Mouse (Mus musculus): ENCODE measurements around the gene Gfral.

Gene Gfral

DNA sequence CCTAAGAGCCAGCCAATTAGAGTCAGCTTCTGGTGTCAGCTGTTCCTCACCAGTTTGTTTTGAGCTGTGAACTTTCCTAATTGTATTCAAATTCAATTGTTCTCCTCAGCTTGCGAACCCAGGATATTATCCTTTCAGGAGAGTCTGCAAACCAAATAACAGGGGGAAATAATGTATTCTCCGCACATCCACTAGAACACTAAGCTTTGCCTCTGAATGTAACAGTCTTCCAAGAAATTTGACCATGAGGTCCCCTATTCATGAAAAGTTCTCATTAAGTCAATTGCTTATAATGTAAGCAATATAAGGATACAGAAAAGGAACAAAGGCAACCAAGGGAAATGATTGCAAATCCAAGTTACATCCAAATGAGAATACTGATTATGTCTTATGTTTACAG lies at the start of gene Gfral:
Gene Gfral (minus strand): TSS at position 101 of the 400 bp plus-strand sequence.
- no peak for DNase-seq (ENCODE audit: low spot score)

DNA sequence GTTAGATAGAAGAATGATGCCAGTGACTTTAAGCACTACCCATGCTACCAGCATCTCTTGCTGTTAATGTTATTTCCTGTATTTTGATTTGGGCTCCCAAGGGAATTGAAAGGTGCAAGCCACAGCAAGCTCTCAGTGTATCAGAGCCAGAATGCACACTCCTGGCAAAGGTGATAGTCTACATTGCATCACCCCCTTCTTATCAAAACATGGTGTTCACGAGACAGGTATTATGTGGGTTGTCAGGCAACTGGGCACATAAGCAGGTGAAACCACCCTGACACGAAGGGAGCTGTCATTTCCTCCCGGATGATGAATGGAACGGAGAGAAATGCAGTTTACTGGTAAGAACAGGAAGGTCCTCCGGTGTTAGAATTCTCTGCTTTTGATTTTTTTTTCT lies 44.3 kb upstream of the Gfral start:
- DNase-seq (ENCODE audit: low spot score): no peak

- no peak for DNase-seq (ENCODE audit: low spot score)
Measured at GRCm38 (mm10) chr9:76252544-76252943, 39.1 kb upstream of the Gfral start.

DNA sequence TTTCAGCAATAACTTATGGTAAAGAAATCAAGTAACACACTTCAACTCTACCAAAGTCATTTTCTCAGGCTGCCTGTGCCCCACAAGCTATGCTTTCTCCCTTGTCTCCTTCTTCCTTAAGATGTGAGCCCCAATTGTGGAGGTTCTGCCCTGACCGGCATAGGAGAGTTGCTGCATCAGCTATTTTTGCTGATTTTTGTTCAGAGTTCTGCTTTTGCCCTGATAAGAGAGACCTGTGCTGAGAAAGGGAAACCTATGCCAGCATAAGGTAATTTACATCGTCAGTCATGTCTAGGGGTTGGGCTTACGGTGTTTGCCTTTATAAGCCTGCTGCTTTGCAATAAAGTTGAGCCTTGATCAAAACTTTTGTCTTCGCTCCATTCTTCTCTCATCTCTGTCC lies 38.7 kb upstream of the Gfral start:
- no peak for DNase-seq (ENCODE audit: low spot score)

DNA sequence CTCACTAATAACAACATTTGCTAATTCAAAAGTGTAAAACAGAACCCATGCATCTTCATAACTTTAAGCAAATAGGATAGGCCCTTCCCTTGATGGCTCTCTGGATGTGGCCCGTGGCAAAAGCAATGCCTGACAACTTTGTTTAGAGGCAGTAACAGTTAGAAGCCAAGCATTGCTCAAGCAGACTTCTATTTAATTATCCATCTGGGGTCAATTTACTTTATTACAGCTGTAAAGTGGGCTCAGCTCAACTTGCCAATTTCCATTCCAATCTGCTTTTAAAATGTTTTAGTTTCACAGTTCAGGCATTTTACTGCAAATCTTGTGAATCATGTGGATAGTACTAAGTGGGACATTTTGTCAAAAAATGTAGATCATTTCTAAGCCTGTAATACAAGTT lies 28.9 kb upstream of the Gfral start:
- no peak for DNase-seq (ENCODE audit: low spot score)

DNA sequence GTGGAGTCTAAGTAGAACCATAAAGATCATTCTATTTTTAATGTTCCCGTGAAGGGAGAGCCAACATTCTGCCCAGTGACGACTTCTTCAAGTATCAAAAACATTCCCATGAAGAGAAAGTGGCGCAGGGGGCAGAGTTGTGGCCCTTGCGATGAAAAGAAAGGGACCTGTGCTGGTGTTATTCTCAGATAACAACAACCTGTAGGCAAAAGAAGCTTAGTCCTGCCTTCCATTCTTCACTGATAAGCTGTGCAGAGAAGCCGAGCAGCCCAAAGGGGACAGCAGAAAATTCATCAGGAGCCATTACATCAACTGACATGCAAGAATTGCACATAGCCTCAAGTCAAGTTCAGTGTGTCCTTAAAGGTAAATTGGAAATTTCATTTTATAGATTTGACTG lies 24.5 kb upstream of the Gfral start:
- DNase-seq (ENCODE audit: low spot score): no peak

DNA sequence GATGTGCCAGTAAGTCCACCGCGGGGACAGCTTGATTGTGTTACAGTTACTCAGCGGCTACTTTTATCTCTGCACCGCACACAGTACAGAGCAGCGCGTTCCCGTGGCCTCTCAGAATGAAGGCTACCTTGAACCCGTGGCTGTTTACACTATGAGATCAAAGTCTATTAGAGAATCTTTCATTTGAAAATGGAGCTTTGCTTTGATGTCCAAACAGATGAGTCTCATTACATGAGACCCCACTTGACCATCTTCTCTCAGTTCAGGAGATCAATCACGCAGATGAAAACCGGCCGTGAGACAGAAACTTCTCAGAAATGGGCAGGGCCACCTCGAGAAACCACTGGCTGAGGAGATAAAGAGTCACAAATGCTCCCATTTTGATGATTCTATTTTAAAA lies 23.8 kb upstream of the Gfral start:
- DNase-seq (ENCODE audit: low spot score): no peak

DNA sequence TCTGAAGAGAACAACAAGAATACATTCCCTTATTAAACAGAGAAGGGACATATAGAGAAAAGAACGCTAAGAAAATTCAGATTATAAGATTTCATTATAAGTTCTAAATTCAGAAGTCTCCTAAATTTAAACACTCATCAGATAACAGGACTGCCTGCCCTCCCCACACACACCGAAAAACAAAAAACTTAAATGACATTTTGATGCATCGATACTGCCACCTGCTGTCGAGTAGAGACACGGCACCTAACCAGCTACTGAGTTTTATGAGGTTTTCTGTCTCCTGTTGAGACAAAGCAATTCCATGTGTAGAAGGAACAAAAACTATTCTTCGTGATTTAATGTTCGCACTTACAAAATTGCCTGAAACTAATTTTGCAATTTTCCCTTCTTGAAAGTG lies 23.2 kb upstream of the Gfral start:
- peak; percentile 37 for DNase-seq (ENCODE audit: low spot score)

- no peak for DNase-seq (ENCODE audit: low spot score)
Measured at GRCm38 (mm10) chr9:76235945-76236503, 22.6 kb upstream of the Gfral start.

- DNase-seq (ENCODE audit: low spot score): no peak
Measured at GRCm38 (mm10) chr9:76234899-76235298, 21.4 kb upstream of the Gfral start.

- DNase-seq (ENCODE audit: low spot score): peak; percentile 42
Measured at GRCm38 (mm10) chr9:76230400-76230799, 16.9 kb upstream of the Gfral start.

DNA sequence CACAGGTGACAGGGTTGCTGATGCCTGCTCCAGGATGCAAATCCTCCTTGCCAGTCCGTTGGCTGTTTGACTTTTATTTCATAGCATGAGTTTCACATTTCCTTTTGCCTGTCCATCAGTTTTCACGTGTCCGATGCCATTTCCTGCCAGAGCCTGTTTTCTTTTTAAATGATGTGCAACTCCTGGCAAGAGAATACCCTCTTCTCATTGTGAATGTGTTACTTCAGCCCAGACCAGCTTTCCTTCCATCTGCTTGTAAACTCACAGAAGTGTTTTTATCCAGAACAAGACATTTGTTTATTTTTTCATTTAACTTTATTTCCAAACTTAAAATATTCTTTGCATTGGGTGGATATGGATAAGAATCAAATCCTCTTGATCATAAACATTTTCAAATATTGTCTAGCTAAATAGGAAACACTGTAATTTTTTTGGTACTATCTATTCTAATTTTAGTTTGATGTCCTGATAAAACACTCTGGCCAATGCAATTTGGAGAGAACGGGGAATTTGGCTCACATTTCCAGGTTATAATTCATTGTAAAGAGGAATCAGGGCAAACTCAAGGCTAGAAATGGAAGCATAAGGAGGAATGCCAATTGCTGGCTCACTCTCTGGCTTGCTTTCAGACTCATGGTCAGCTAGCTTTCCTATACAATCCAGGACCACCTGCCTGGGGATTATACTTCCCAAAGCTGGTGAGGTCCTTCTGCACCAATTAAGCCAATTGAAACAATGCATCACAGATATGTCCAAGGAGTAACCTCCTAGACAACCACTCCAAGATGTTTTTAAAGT lies 3.9 kb upstream of the Gfral start:
- no peak for DNase-seq (ENCODE audit: low spot score)

DNA sequence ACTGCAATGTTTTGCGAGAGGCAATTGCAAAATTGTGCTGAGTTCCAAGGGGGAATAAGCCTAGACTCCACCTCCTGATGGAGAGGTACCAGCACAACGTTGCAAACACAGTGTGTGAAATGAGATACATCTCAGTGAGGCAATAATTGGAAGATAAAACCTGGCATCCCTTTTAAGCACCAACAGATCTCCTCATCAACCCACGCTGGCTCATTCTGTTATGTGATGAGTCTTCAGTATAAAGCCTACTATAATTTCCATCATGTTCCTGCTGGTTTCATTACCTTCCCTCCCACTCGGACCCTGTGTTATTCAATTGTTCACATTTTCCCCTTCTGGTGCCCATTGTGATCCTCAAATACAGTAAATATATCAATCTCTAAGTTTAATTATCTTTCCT lies 1.2 kb upstream of the Gfral start:
- no peak for DNase-seq (ENCODE audit: low spot score)

- DNase-seq (ENCODE audit: low spot score): no peak
Measured at GRCm38 (mm10) chr9:76196917-76197316, 16.5 kb downstream of the Gfral start.

- DNase-seq (ENCODE audit: low spot score): no peak
Measured at GRCm38 (mm10) chr9:76179221-76179620, 34.2 kb downstream of the Gfral start.

DNA sequence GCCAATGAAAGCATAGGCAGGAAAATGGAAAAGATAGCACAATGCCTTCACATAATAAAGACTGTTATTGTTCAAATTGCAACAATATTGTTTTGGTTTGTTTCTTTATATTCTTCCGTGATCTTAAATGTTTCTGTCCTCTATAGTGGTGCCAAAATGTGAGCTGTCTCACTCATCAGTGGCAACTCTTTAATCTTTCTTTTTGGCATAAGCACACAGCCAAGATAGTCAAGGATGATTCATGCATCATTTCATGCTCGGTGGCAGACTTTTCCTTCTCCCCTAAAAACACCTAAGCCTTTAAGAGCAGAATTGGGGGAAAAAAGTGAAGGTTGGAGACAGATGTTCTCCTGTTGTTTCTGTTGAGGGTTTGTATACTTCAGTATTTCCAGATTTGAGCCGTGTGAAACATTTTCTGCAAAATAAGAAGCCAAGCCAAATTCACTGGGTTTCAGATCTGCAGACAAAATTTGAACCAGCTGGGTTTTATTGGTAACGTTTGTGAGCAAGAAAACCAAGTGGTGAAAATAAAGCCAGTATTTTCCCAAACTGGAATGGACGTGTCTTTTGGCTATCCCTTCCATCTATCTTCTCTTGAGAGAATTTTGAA lies 40.7 kb downstream of the Gfral start:
- DNase-seq (ENCODE audit: low spot score): no peak

DNA sequence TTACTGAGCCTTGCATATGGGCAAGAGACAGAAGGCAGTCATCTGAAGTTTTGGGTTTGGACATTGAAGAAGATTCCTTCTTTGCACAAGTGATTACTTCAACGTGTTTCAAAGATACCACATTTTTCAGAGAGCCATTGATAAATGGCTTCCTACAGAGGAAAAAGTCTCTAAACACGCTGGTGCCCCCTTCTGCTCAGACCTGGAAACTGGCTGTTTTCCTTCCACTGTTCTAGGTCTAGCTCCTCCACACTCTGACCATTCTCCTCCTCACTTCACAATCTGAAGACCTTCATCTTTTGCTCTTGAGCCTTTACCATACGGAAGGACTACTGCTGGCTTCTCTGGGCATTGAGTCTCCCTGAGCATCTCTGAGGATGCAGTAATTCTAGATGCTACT lies 45.1 kb downstream of the Gfral start:
- DNase-seq (ENCODE audit: low spot score): no peak

GRCm38 (mm10) chr9:76162446-76162845 lies 51.0 kb downstream of the Gfral start:
- no peak for DNase-seq (ENCODE audit: low spot score)

- no peak for DNase-seq (ENCODE audit: low spot score)
Measured at GRCm38 (mm10) chr9:76145593-76145992, 67.9 kb downstream of the Gfral start.

- DNase-seq (ENCODE audit: low spot score): no peak
Measured at GRCm38 (mm10) chr9:76138378-76139109, 74.9 kb downstream of the Gfral start.

- DNase-seq (ENCODE audit: low spot score): no peak
Measured at GRCm38 (mm10) chr9:76134042-76134441, 79.4 kb downstream of the Gfral start.

DNA sequence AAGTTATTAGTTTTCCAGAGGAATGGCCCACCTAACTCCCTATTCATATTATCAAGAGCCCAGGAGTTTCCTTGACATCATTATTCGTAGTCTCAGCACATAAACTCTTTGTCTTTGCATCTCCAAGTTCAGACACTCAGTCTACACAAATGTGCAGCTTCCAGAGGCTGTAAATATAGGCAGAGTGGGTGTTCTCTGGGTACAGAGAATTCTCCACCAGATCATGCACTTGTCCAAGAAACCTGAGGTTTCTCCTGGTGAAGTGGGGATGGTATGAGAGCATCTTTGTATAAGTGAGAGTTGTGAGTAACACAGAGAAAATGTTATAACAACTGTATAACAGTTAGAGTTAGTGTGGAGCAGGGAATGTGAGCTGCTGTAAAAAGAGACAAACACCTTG lies 84.1 kb downstream of the Gfral start:
- no peak for DNase-seq (ENCODE audit: low spot score)

GRCm38 (mm10) chr9:76124249-76124648 lies 89.2 kb downstream of the Gfral start:
- DNase-seq (ENCODE audit: low spot score): no peak
